Mouse (Mus musculus) forebrain, embryonic 15.5 days (tissue): ENCODE measurements around the gene Sirt7. TPM values are rescaled to one million over a fixed set of nuclear protein-coding genes. Genes with fewer than 3 reads are reported as not detected.
A peak's percentile ranks its signal among the peaks of the same experiment; 100 is the strongest.
"Not testable (repeated sequence)": the region's sequence is repeated elsewhere in the genome, so short reads cannot be mapped to it uniquely, and the experiment has no call there.

ENCODE experiments used
- ATAC-seq: fragments of 200-750 bp; cut with Nextera tagmentation; replicated peaks from 2 replicates; pipeline ENCODE4 v1.8.0; 2017; ENCODE audit warnings: mild to moderate bottlenecking, moderate TSS enrichment, moderate library complexity
- H3K27ac ChIP-seq: fragments of 300-500 bp; sonication (generic); replicated peaks from 2 replicates; pipeline ENCODE4 v1.5.1; 2015; ENCODE audit warnings: mild to moderate bottlenecking, inconsistent platforms
- H3K27me3 ChIP-seq: fragments of 300-500 bp; sonication (generic); 2 replicates; pipeline ENCODE4 v1.6.1; 2015; ENCODE audit warnings: inconsistent platforms
- H3K36me3 ChIP-seq: fragments of 300-500 bp; sonication (generic); 2 replicates; pipeline ENCODE4 v1.6.1; 2015; ENCODE audit warnings: mild to moderate bottlenecking, inconsistent platforms
- H3K4me1 ChIP-seq: fragments of 300-500 bp; sonication (generic); 2 replicates; pipeline ENCODE4 v1.6.1; 2015; ENCODE audit warnings: inconsistent platforms
- H3K4me2 ChIP-seq: fragments of 300-500 bp; sonication (generic); replicated peaks from 2 replicates; pipeline ENCODE4 v1.6.1; 2015; ENCODE audit warnings: mild to moderate bottlenecking, inconsistent platforms
- H3K4me3 ChIP-seq: fragments of 300-500 bp; sonication (generic); 2 replicates; pipeline ENCODE4 v1.5.1; 2015; ENCODE audit warnings: mild to moderate bottlenecking, inconsistent platforms
- H3K9ac ChIP-seq: fragments of 300-500 bp; sonication (generic); replicated peaks from 2 replicates; pipeline ENCODE4 v1.6.1; 2015; ENCODE audit warnings: mild to moderate bottlenecking, inconsistent platforms
- H3K9me3 ChIP-seq: fragments of 300-500 bp; sonication (generic); 2 replicates; pipeline ENCODE4 v1.6.1; 2016; ENCODE audit warnings: inconsistent platforms
- WGBS: fragments of 180-500 bp; shearing (Covaris S2); methylation state at CpG from one replicate; pipeline ENCODE4 v1.1.7; 2015; ENCODE audit warnings: mixed read lengths; 5-methylcytosine and 5-hydroxymethylcytosine counted together
- polyA plus RNA-seq: library from polyadenylated mRNA; unstranded; fragments of >200 nt; fragmentation: Nextera tagmentation; extraction: Ambion mirVana; gene quantifications from 2 replicates; pipeline ENCODE4 v1.2.1, GENCODE M21; 2015

The Sirt7 gene
- polyA plus RNA-seq, 1 experiment from 2014 or later, result 51.4 TPM

GRCm38 (mm10) chr11:120597240-120598235 lies 27.5 kb downstream of the Sirt7 start:
- Histone ChIP-seq H3K27ac (peak overlapping the region; percentile 90), H3K27me3 (no peaks in the 10 kb centered on the region), H3K4me3 (peak overlapping the region; percentile 99), H3K36me3 (peaks cover 45% of the 10 kb centered on the region), H3K4me2 (peak overlapping the region; percentile 87), H3K9ac (peak overlapping the region; percentile 98), H3K4me1 (peaks cover 31% of the 10 kb centered on the region), H3K9me3 (no peaks in the 10 kb centered on the region)
- 3% methylated on average over 93 of the region's 99 CpGs for WGBS
- ATAC-seq, result peak; percentile 67

- H3K9me3 ChIP-seq, result no peaks in the 10 kb centered on the region
- no peaks in the 10 kb centered on the region for H3K4me1 ChIP-seq
- H3K27me3 ChIP-seq, result no peaks in the 10 kb centered on the region
- peaks cover 90% of the 10 kb centered on the region for H3K36me3 ChIP-seq
- H3K27ac ChIP-seq, result no peak overlapping the region
- H3K4me2 ChIP-seq, result no peak overlapping the region
- H3K4me3 ChIP-seq, result no peak overlapping the region
- H3K9ac ChIP-seq, result no peak overlapping the region
- ATAC-seq, result no peak
- WGBS, result 97% methylated on average over 6 of the region's 6 CpGs
These were observed 36.5 kb downstream of the Sirt7 start for GRCm38 (mm10) chr11:120588531-120588930.

GRCm38 (mm10) chr11:120583937-120584336 lies 41.1 kb downstream of the Sirt7 start:
- no peak overlapping the region for H3K9ac ChIP-seq
- H3K4me3 ChIP-seq, result no peak overlapping the region
- peaks cover 28% of the 10 kb centered on the region for H3K4me1 ChIP-seq
- ATAC-seq, result no peak
- WGBS, result 97% methylated on average over 1 of the region's 1 CpGs
- no peak overlapping the region for H3K4me2 ChIP-seq
- H3K27me3 ChIP-seq, result no peaks in the 10 kb centered on the region
- no peaks in the 10 kb centered on the region for H3K9me3 ChIP-seq
- peaks cover 54% of the 10 kb centered on the region for H3K36me3 ChIP-seq
- H3K27ac ChIP-seq, result no peak overlapping the region

- H3K4me1 ChIP-seq, result peaks cover 30% of the 10 kb centered on the region
- not testable (repeated sequence) for H3K9me3 ChIP-seq, H3K4me2 ChIP-seq, H3K27me3 ChIP-seq, ATAC-seq, H3K27ac ChIP-seq, H3K4me3 ChIP-seq, H3K9ac ChIP-seq
- WGBS, result 92% methylated on average over 2 of the region's 2 CpGs
- H3K36me3 ChIP-seq, result peaks cover 55% of the 10 kb centered on the region
These were observed 42.1 kb downstream of the Sirt7 start for GRCm38 (mm10) chr11:120582982-120583293.

- no peaks in the 10 kb centered on the region for H3K9me3 ChIP-seq
- H3K4me1 ChIP-seq, result peaks cover 30% of the 10 kb centered on the region
- H3K9ac ChIP-seq, result peak overlapping the region; percentile 84
- peak overlapping the region; percentile 88 for H3K4me2 ChIP-seq
- H3K36me3 ChIP-seq, result peaks cover 55% of the 10 kb centered on the region
- peak overlapping the region; percentile 86 for H3K4me3 ChIP-seq
- ATAC-seq, result no peak; the same call in 1 of the 2 replicates
- H3K27ac ChIP-seq, result peak overlapping the region; percentile 96
- no peaks in the 10 kb centered on the region for H3K27me3 ChIP-seq
- WGBS, result 74% methylated on average over 8 of the region's 8 CpGs
These were observed 42.6 kb downstream of the Sirt7 start for GRCm38 (mm10) chr11:120582268-120582981.

GRCm38 (mm10) chr11:120581490-120582267 lies 43.4 kb downstream of the Sirt7 start, which contains the start of gene Arhgdia:
Arhgdia (minus strand) TSS chr11:120581624.
- H3K36me3 ChIP-seq, result peaks cover 51% of the 10 kb centered on the region
- WGBS, result 5% methylated on average over 64 of the region's 75 CpGs
- peak; percentile 68 for ATAC-seq

GRCm38 (mm10) chr11:120580871-120581331 lies 44.1 kb downstream of the Sirt7 start:
- peaks cover 43% of the 10 kb centered on the region for H3K36me3 ChIP-seq
- WGBS, result under 1% methylated on average over 35 of the region's 44 CpGs
- peak; percentile 41; the same call in 1 of the 2 replicates for ATAC-seq
- H3K27ac ChIP-seq, result peak overlapping the region; percentile 96
- H3K9ac ChIP-seq, result peak overlapping the region; percentile 84
- H3K4me3 ChIP-seq, result peak overlapping the region; percentile 86
- H3K27me3 ChIP-seq, result no peaks in the 10 kb centered on the region
- H3K9me3 ChIP-seq, result no peaks in the 10 kb centered on the region
- peaks cover 30% of the 10 kb centered on the region for H3K4me1 ChIP-seq
- peak overlapping the region; percentile 88 for H3K4me2 ChIP-seq

More at GRCm38 (mm10) chr11:120581490-120582267, 43.4 kb downstream of the Sirt7 start, which contains the start of gene Arhgdia:
- Histone ChIP-seq H3K9me3 (no peaks in the 10 kb centered on the region), H3K4me1 (peaks cover 30% of the 10 kb centered on the region), H3K4me3 (peak within 1 kb of the TSS; percentile 86), H3K4me2 (peak within 1 kb of the TSS; percentile 88), H3K27me3 (no peaks in the 10 kb centered on the region), H3K27ac (peak within 1 kb of the TSS; percentile 96), H3K9ac (peak within 1 kb of the TSS; percentile 84)

- no peaks in the 10 kb centered on the region for H3K27me3 ChIP-seq
- peaks cover 30% of the 10 kb centered on the region for H3K4me1 ChIP-seq
- WGBS, result 66% methylated on average over 7 of the region's 7 CpGs
These were observed 44.9 kb downstream of the Sirt7 start for GRCm38 (mm10) chr11:120580190-120580589.

GRCm38 (mm10) chr11:120579316-120580107 lies 45.5 kb downstream of the Sirt7 start:
- Histone ChIP-seq H3K4me1 (peaks cover 33% of the 10 kb centered on the region), H3K27me3 (no peaks in the 10 kb centered on the region), H3K4me2 (peak overlapping the region; percentile 88), H3K9ac (peak overlapping the region; percentile 84; the same call in 1 of the 2 replicates), H3K9me3 (no peaks in the 10 kb centered on the region), H3K4me3 (peak overlapping the region; percentile 86), H3K36me3 (peaks cover 32% of the 10 kb centered on the region), H3K27ac (peak overlapping the region; percentile 96)
- ATAC-seq, result no peak
- 64% methylated on average over 15 of the region's 15 CpGs for WGBS

More at GRCm38 (mm10) chr11:120580190-120580589, 44.9 kb downstream of the Sirt7 start:
- H3K27ac ChIP-seq, result peak overlapping the region; percentile 96
- peak overlapping the region; percentile 88 for H3K4me2 ChIP-seq
- H3K4me3 ChIP-seq, result peak overlapping the region; percentile 86
- H3K9me3 ChIP-seq, result no peaks in the 10 kb centered on the region
- no peak for ATAC-seq
- H3K36me3 ChIP-seq, result peaks cover 36% of the 10 kb centered on the region
- peak overlapping the region; percentile 84 for H3K9ac ChIP-seq

- H3K4me2 ChIP-seq, result no peak overlapping the region
- no peak overlapping the region for H3K27ac ChIP-seq
- 86% methylated on average over 11 of the region's 11 CpGs for WGBS
- H3K9ac ChIP-seq, result no peak overlapping the region
- peaks cover 41% of the 10 kb centered on the region for H3K4me1 ChIP-seq
- H3K4me3 ChIP-seq, result no peak overlapping the region
- no peak for ATAC-seq
- no peaks in the 10 kb centered on the region for H3K9me3 ChIP-seq
- H3K36me3 ChIP-seq, result peaks cover 26% of the 10 kb centered on the region
- H3K27me3 ChIP-seq, result no peaks in the 10 kb centered on the region
These were observed 46.3 kb downstream of the Sirt7 start for GRCm38 (mm10) chr11:120578694-120579243.
